ENCODE assay signal across 12 mouse cellular contexts in genomic region chr7:133047287-133047686, GRCm38 (mm10).
DNase-seq lines count a peak whose midpoint lies in the region; ATAC-seq and TF ChIP-seq lines count a peak whose summit lies in the region.
"Had no signal": no experiment of that assay in that cellular context is flagged by ENCODE, and none has a peak within 500 bp of the region (broad histone marks: within the 10 kb centered on the region; RNA-seq: fewer than 3 reads in every experiment).

No protein-coding gene starts in this region.

- H3K9ac ChIP-seq in heart, embryonic 12.5 days: no peak overlapping the region

- DNase-seq in heart, adult 18-20 months: peak; percentile 57 to 78
- DNase-seq in heart, postnatal 14 days: peak; percentile 39 to 57
- DNase-seq in lung, postnatal 25 days (ENCODE audit: low spot score): peak; percentile 77
- no peak for DNase-seq in frontal cortex, postnatal 14 days (ENCODE audit: low spot score in 2 of 2)
- DNase-seq in urinary bladder, adult 18-20 months (ENCODE audit: low spot score in 2 of 2): no peak
- no peak for DNase-seq in yolk sac, embryonic 10.5 days (ENCODE audit: low spot score)
- DNase-seq: adrenal gland, adult 8-10 months; cerebellum, adult 9-10 months; right cerebral cortex, postnatal 4 days; thymus, adult 18-20 months had no signal

- no peak overlapping the region for H3K27ac ChIP-seq in heart, embryonic 12.5 days (ENCODE audit: poor library complexity, severe bottlenecking)
- H3K27ac ChIP-seq in bone marrow, adult 2 months (ENCODE audit: control insufficient read depth, insufficient read depth, low read depth, low read length, poor library complexity): no peak overlapping the region

- no peaks in the 10 kb centered on the region for H3K27me3 ChIP-seq in heart, embryonic 12.5 days (replicated peaks)

- peak; percentile 19; the same call in 1 of the 2 replicates for TF ChIP-seq CTCF in bone marrow, adult 2 months (IDR thresholded peaks at IDR 0.05; ENCODE audit: control insufficient read depth, insufficient read depth, low read length)

- no peak overlapping the region for H3K4me2 ChIP-seq in heart, embryonic 12.5 days

- TF ChIP-seq POLR2A in bone marrow, adult 2 months (IDR thresholded peaks at IDR 0.05; ENCODE audit: borderline replicate concordance, control insufficient read depth, low read depth, low read length): no peak

- H3K4me3 ChIP-seq in heart, embryonic 12.5 days: no peak overlapping the region
- H3K4me3 ChIP-seq in bone marrow, adult 2 months (replicated peaks; ENCODE audit: control insufficient read depth, low read depth, low read length): no peak overlapping the region

- H3K4me1 ChIP-seq in heart, embryonic 12.5 days (replicated peaks): peaks cover 56% of the 10 kb centered on the region
- peaks cover 1% of the 10 kb centered on the region; the same call in 1 of the 2 replicates for H3K4me1 ChIP-seq in bone marrow, adult 2 months (ENCODE audit: control insufficient read depth, insufficient read depth, low read length)

- WGBS in heart, embryonic 12.5 days: 71% methylated on average over 4 of the region's 4 CpGs
- WGBS in bone marrow, adult 2 months: 36% methylated on average over 4 of the region's 4 CpGs

- ATAC-seq in heart, embryonic 12.5 days (ENCODE audit: insufficient number of reproducible peaks, low FRiP score): no peak

- H3K36me3 ChIP-seq in heart, embryonic 12.5 days: peaks cover 15% of the 10 kb centered on the region

- H3K9me3 ChIP-seq in heart, embryonic 12.5 days (replicated peaks): no peaks in the 10 kb centered on the region

- intact Hi-C loops in heart, postnatal 14 days (cut with DNase I): no loop called here

Comparison
In these comparisons a context has a peak if more than half of its experiments do, and no peak if none do; other contexts are left out.
1. DNase-seq: peak in heart, adult 18-20 months (2 of 2), heart, postnatal 14 days (2 of 2) and lung, postnatal 25 days (single experiment); none in frontal cortex, postnatal 14 days (0 of 2), urinary bladder, adult 18-20 months (0 of 2) and yolk sac, embryonic 10.5 days (single experiment).